Mouse (Mus musculus) retina, postnatal 1 day (tissue): Measurements from ENCODE around the gene Slc45a2.
"Not testable (repeated sequence)": the region's sequence is repeated elsewhere in the genome, so short reads cannot be mapped to it uniquely, and the experiment has no call there.

Source experiments
- DNase-seq: peaks from one replicate; pipeline ENCODE4 v3.0.0-alpha.2; 2012

Gene Slc45a2

GRCm38 (mm10) chr15:11000421-11000820, at the start of gene Slc45a2:
Gene Slc45a2, plus strand, starts transcription at chr15:11000721.
- DNase-seq, result no peak

- DNase-seq, result peak; percentile 32
Observed at GRCm38 (mm10) chr15:10951951-10952759, 48.4 kb upstream of the Slc45a2 start, which contains the start of gene C1qtnf3. Gene C1qtnf3, plus strand, starts transcription at chr15:10952332.

DNA sequence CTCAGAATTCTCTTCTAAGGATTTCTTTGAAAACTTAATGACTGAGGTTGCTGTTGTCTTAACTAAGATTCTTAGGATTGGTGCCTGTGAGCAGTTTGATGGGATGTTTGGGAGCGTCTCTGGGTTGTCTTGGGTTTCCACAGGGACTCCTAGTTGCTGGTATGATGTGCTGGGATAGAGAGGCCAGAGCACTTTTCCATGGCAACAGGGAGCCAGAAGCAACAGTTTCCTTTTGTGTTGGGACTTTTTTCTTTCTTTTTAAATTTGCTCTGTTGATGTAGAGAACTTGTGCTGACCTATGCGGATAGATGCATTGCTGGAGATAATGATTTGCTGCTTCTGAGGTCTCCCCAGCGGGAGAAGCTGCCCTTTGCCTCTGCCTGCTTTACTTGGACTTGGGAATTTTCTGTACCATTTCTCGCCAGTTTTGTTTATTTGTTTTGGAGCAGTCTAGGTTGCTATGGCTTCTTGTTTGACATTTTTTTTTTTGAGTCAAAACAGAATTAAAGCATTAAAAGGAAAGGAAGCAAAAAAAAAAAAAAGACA, 47.7 kb upstream of the Slc45a2 start:
- DNase-seq, result no peak

- no peak for DNase-seq
Observed at GRCm38 (mm10) chr15:10953465-10953864, 47.1 kb upstream of the Slc45a2 start.

DNA sequence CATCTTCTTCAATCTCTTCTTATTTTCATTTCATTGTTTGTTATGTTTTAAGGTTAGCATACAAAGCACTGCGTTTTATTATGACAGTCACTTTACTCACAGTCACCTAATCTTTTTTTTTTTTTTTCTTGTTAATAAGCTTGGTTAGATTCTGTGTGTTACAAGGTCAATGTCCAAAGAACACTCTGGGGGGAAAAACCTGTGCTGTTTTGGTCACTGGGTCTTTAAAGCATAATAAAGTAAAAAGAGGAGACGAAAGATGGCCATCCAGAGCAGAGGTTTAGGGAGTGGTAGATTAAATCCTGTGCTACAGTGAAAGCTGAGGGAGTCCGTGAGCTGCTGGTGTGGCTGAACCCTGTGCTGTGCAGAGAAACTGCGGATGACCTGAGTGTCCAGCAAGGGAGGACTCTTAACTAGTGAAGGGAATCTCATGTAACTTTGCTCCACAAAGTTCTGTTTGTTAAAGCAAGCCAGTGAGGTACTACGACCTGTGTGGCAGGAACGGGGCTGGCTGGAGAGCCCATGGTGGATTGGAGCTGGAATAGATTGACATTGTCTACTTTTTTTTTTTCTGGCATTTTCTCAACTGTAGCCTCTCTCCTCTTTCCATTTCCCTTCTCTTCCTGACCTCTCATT, 46.0 kb upstream of the Slc45a2 start:
- no peak for DNase-seq

- no peak for DNase-seq
Observed at GRCm38 (mm10) chr15:10955156-10955555, 45.4 kb upstream of the Slc45a2 start.

GRCm38 (mm10) chr15:10956706-10957105, 43.8 kb upstream of the Slc45a2 start:
- DNase-seq, result no peak

DNA sequence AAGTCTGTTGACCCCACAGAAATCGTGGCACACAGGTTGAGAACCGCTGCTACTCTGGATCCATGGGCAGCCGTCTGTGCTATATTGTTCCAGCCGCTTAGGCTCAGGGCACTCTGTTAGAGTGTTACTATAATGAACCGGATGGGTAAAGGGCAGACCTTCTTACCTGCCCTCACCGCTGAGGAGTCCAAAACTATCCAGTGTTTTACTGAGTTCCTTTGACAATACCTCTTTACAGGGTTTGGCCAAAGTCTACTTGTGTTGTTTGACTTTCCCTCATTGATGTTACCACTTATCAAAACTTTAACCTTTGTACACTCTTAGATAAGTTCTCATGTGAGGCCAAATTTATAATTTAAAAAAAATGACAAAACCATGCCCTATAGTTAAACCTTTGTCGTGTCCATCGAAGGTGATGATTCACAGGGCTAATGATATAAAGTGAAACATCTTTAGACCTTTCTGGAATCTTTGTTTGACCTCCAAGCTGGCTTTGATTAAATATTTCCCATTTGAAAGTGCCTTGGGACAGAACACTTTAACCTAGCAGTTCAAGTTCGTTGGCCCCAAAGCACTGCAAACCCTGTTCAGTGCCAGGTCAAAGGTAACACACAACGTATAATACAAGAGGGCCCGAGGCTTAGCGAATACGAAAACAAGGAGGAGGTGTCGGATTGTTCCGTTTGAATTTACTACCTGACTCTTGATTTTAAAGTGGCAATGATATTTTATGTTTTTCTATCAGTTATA, 41.1 kb upstream of the Slc45a2 start:
- no peak for DNase-seq

GRCm38 (mm10) chr15:10960267-10960666, 40.3 kb upstream of the Slc45a2 start:
- DNase-seq, result no peak

DNA sequence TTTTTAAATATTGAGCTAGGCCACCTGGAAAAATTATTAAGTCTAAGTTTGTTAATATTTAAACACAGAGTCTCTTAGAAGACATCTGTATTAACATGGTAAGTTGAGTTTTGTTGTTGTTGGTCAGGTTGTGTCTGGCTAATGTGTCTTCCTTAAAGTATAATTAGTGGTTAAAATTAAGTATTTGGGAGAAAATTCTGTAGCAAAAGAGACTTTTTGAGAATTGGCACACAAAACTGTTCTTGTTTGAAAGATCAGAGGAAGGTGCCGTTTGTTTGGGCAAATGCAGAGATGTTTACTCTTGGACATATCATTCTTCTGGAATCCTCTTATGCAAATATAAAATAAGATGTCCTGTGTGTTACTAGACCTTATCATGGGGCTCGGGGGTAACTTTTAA, 37.9 kb upstream of the Slc45a2 start:
- no peak for DNase-seq

DNA sequence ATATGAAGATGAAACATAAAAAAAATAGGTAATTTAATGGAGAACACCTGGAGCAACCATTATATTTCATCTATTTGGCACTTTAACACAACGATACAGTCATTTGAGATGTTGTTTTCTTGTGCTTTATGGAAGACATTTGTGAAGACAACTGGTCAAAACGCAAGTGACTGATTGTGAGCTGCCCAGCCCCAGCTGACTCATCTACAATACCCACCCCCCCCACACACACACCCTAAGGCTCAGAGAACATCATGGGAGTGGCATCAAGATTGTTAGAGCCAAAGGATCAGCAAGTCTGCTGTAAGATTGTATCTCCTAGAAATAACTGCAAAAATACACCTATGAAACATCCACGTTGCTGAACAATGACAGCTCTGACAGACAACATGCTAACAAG, 31.1 kb upstream of the Slc45a2 start:
- no peak for DNase-seq

DNA sequence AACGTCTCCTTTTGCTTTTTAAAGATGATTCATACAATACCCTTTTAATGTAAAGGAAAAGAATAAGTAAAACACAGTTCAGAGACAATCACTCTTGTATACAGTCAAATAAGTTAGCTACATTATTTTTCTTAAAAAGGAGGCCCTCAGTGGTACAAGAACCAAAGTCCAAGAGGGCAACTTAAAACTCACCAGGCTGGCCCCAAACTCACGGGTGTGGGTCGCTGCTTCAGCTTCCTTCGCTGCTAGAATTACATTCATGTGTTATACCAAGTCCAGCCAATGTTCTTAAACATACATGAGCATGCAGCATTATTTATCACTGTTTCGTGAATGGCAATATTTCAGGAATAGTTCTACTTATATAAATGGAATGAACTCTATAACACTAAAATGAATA, 29.7 kb upstream of the Slc45a2 start:
- no peak for DNase-seq

DNA sequence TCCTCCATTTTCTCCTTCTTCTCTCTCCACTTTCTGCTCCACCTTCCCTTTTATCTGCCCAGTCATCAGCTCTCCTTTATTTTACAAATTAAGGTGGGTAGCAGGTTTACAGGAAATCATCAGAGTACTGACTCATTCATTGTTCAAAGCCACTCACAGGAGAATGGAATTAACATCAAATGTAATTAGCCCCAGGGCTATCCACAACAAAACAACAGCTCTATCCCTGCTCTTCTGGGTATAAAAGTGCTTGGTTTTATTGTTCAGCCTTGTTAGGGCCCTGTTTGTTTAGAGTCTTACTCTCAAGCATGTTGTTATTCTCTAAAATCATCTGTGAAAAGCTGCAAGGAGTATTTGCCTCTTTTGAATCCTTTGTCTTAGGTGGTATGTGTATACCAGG, 23.4 kb upstream of the Slc45a2 start:
- DNase-seq, result no peak

- DNase-seq, result no peak
Observed at GRCm38 (mm10) chr15:10980712-10981111, 19.8 kb upstream of the Slc45a2 start.

GRCm38 (mm10) chr15:10981377-10982063, 19.0 kb upstream of the Slc45a2 start, which contains the start of gene Amacr:
Gene Amacr, plus strand, starts transcription at chr15:10981756.
- peak; percentile 94 for DNase-seq

DNA sequence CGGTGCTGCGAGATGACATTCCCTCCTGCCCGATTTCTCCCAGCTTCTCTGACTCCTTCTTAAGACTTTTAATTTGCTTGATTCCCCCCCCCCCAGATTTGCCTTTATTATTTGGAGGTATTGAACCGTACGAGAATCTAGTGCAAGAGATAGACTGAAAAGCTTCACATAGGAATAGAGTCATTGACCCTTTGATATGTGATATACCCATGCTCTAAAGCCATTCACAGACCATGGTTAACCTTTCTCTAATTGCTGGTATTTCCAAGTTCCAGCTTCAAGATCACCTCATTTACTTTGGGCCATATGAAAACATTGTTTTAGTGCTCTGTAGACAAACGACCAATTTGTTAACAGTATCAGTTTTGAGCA, 18.5 kb upstream of the Slc45a2 start:
- no peak for DNase-seq

- no peak for DNase-seq
Observed at GRCm38 (mm10) chr15:10985756-10986155, 14.8 kb upstream of the Slc45a2 start.

GRCm38 (mm10) chr15:10986477-10986876, 14.0 kb upstream of the Slc45a2 start:
- DNase-seq, result not testable (repeated sequence)

DNA sequence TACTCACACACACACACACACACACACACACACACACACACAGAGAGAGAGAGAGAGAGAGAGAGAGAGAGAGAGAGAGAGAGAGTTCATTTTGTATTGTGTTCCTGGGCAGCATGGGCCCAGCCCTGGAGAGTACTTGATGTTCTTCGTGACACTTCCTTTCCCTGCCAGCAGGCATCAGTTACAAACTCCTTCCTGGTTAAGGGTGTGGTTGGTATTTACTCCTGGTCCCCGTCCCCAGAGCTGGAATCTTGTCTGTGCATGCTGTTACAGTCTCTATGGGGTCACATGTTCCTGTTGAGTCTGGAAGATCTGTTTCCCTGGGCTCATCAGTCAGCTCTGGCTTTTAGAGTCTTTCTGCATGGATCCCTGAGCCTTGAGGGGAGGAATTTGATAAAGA, 10.1 kb upstream of the Slc45a2 start:
- DNase-seq, result no peak

DNA sequence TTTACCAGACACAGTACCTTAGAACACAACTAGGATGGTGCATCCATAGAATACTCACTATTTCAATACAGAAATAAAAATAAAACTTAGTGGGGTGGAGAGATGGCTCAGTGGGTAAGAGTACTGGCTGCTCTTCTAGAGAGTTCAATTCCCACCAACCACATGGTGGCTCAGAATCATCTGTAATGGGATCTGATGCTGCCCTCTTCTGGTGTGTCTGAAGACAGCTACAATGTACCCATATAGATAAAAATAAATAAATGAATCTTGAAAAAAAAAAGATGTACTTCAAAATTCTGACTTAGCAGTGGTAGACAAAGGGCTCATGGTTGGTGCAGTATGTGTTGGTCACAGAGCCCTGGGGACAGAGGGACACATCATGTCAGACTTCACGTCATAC, 9.0 kb upstream of the Slc45a2 start:
- DNase-seq, result no peak

- DNase-seq, result peak; percentile 19
Observed at GRCm38 (mm10) chr15:10999832-11000231, 689 bp upstream of the Slc45a2 start.

DNA sequence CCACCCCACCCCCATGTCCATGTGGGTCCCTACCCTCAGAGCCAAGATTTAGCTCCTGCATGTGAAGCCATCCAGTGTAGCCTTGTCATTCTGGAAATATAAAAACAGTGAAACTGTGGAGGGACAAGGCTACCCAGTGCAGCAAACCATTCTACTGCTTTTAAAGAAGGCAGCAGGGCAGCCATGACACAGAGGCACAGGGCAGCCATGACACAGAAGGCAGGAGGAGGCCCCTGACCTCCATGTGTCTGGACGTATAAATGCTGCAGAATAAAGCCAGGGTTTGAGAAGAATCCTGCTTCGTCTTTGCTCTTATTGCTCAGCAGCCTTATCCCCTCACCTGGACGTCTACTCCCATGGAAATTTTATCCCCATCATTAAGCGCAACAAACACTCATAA, 3.3 kb downstream of the Slc45a2 start:
- no peak for DNase-seq

DNA sequence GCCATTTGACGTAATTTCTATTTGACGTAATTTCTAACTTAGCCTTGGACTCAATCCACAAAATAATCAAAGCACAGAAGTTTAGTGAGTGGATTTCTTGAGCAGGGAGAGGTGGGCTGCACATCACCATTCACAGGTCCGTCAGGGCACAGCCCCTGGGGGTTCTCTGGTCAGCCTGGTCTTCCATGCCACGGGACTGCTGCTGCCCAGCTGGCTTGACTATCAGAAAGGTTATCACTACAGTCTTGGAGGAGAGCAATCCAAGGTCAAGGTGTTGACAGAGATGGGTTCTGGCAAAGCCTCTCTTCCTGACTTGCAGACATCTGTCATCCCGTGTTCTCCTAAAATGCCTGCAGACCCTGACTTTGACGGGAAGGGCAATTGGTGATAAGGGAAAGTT, 4.1 kb downstream of the Slc45a2 start:
- DNase-seq, result no peak
